Mouse (Mus musculus) megakaryocyte progenitor cell, adult 5-6 weeks (primary cell): ENCODE data around the gene Ankrd34a. TPM values are rescaled to one million over a fixed set of nuclear protein-coding genes. Genes with fewer than 3 reads are reported as not detected.

Source experiments
- ATAC-seq: replicated peaks from 2 replicates; pipeline ENCODE4 v1.8.0; 2016; ENCODE audit warnings: mild to moderate bottlenecking, moderate TSS enrichment, inconsistent platforms; ENCODE audit not compliant: poor library complexity
- total RNA-seq, 2 experiments: library from RNA; stranded (forward) in 1 of 2; stranded (reverse) in 1 of 2; fragments of 157-497, 149-512 nt in 1 of 2; fragments of 200-1000 nt in 1 of 2; gene quantifications; 2 replicates each; pipeline versions ENCODE4 v1.2.3 to v1.2.4; 2015 to 2017

Gene Ankrd34a
- total RNA-seq, 2 experiments from 2014 or later = not detected

DNA sequence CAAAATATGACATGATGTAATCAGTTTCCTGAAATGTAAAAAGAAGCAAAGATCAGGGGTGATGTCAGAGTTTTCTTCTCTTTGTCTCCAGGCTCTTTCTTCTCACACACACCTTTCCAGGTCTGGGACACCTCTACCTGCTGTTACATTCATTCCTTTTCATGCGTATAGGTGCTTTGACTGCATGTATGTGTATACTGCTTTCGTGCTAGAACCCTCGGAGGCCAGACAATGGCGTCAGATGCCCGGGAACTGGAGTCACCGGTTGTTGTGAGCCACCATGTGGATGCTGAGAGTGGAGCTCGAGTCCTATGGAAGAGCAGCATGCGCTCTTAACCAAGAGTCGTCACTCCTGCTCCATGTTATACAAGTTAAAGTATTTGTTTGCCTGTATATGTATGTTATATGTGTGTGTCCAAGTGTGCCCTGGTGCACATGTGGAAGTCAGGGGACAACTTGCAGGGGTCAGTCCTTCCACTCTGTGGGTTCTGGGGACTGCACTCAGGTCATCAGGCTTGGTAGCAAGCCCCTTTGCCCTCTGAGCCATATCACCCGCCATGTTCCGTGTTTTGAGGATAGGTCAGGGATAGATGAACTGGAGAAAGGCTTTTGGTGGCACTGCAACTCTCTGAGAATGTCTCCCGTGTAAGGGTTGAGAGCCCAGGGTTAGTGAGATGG lies 17.7 kb upstream of the Ankrd34a start:
- ATAC-seq = no peak

DNA sequence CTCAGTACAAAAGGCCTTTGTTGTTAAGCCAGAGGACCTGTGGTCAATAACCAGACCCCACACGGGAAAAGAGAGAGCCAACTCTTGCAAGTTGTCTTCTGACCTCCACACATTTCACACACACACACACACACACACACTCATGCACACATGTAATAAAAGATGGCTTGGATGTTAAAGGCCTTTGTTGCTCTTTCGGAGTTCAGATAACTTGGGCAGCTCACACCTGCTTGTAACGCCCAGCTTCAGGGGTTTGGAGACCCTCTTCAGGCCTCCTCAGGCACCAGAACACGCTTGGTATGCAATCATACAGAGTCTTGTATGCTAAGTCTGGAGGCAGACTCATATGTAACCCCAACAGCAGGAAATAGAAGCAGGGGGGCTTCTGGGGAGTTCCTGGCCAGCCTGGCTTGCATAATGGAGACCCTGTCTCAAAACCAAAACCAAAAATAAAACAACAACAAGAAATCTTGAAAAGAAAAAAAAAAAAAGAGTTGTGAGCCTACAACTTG lies 17.1 kb upstream of the Ankrd34a start:
- ATAC-seq = no peak

DNA sequence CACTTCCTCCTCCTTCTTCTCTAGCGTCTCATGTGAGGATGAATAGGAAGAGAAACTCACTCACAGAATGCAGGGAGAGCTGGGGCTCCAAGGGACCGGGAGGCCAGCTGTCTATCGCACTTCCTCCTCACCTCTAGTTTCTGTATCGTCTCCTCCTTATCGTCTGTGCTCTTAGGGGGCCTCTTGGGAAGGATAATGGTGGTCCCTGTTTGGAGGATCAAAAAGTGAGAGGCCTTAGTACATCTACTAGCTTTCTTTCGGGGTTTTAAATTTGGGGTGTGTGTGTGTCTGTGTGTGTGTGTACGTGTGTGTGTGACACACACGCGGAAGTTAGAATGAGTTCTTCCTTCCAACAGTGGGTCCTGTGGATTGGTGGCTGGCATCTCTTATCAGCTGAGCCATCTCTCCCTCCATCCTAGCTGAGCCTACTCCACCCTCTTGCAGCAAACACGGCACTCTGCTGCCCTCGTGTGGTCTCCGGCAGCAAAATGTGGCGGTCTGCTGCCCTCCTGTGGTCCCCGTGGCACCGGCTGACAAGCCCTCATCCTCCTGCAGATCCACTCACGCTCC lies 16.5 kb upstream of the Ankrd34a start:
- peak; percentile 86 for ATAC-seq

DNA sequence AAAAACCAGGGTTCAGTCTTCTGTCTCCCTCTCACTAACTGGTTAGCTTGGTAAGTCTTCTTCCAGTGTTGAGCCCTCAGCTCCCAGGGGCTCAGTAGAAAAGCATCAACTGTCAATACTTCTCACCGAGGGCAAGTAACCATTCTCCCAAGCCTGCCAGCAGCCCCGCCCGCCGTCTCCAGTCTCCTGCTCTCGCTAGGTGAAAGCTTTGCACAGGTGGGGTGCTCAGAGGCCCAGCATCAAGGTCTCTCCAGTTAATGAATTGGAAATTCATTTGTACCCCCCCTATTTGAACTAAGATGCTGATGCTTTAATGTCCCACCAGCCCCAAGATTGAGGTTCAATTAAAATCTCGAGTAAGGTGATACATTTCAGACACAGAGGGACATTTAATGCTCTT lies 15.3 kb upstream of the Ankrd34a start:
- ATAC-seq = no peak

DNA sequence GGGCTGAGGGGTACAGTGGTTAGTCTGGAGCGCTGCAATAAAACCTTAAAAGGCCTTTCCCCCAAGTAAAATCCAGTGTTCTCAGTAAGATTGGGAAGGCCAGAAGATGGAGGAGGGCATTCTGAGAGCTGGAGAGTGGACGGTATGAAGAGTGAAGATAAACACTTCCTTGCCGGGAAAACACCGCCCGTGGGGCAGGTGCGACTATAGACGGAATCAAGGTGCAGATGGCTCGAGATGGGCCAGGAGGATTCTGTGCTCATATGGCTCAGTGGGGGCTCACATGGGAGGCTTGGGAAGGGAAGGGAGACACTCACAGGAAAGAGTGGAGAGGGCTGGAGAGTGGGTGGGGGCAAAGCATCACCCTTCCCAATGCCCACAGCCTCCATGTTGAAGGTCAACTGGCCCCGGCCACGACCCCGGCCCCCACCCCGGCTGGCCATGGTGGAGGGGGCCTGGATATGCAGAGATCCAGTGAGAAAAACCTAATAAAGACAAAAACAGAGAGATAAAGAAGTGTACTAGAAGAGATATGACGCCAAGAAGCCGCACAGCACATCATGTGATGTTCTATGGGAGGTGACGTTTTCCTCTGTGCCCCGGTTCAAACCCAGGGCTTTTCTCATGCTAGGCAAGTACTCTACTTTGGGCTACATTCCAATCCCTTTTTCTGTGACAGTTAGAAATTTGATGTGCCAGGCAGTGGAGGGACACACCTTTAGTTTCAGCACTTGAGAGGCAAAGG lies 14.5 kb upstream of the Ankrd34a start:
- ATAC-seq = no peak

DNA sequence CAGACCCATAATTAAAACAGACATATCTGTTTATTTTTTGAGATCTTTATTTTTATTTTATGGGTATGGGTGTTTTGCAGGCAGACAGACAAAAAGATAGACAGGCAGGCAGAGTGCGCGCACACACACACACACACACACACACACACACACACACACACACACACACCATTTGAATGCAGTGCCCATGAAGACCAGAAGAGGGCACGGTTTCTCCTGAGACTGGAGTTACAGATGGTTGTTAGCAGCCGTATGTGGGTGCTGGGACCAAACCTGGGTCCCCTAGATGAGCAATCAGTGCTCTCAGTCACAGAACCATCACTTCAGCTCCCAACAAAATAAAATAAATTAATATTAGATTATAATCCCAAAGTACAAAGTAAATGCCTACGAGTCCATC lies 13.1 kb upstream of the Ankrd34a start:
- ATAC-seq = no peak

DNA sequence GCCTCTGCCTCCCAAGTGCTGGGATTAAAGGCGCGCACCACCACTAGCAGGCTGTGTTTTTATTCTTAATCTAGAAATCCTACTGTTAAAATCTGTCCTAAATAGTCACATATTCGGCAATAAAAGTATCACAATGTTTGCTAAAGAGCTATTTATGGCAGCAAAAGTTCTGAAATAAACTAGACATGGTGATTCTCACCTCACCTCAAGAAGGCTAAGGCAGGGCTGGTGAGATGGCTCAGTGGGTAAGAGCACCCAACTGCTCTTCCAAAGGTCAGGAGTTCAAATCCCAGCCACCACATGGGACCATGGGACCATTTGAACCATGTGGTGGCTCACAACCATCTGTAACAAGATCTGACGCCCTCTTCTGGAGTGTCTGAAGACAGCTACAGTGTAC lies 5.8 kb upstream of the Ankrd34a start:
- ATAC-seq = no peak

DNA sequence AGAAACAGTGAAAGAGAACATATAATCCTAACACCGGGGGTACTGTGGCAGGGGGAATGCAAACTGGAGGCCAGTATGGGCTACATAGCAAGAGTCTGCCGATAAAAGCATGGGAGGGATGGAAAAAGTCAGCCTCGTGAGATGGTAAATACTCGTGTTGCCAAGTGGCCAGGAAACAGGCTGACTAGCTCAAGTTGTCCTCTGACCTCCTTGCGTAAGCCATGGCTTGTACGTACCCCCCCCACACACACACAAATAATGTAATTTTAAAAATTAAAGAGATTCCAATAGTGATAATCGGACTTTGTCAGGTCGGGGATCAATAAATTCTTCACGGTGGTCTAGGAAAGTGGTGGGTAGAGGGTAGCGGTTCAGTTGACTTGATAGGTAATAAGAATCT lies 3.1 kb upstream of the Ankrd34a start:
- ATAC-seq = no peak

DNA sequence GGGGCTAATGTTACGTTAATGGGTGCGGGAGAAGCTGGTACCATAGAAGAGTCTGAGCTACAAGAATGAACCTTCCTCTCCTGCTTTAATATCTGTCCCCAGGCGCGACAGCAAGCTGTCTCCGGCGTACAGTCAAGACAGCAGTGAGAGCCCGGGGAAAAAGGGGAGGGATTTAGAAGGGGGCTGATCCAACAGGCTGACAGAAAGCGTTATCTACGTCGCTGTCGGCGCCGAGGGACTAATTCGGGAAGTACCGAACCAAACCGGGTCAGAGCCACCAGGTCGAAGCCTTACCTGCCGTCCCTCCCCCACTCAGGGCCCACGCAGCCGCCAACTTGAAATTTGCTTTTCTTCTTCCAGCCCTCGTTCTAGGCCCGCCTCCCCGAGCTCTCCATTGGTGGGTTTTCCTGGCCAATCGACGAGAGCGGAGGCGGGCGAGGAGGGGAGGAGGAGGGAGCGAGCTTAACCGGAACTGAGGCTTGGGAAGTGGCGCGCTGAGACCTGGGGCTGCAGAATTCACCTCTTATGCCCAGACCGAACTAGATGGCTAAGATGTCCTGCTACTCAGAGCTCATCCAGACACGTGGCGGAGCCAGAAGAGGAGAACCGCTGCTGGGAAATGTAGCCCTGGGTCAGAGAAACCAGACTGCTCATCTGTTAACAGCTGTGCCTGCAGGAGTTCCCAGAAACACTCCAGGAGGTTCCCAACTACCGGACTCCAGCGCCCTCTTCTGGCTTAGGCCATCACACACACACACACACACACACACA lies 2.5 kb upstream of the Ankrd34a start, which contains the start of gene Polr3gl:
TSS of gene Polr3gl (minus strand) at position 392 of the 771 bp plus-strand sequence.
- ATAC-seq = peak; percentile 92

DNA sequence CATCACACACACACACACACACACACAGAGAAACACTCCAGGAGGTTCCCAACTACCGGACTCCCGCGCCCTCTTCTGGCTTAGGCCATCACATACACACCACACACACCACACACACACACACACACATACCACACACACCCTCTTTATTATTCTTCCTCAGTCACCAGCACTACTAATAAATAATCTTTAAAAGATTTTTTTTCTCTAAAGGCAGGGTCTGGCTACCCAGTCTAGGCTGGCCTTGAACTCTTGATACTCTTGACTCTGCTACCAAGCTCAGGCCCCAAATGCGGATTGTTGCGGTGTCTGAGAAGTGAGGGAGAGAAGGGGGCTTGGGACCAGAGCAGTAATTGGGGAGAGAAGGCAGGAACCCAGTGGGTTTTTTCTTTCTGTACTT lies 1.6 kb upstream of the Ankrd34a start:
- no peak for ATAC-seq

DNA sequence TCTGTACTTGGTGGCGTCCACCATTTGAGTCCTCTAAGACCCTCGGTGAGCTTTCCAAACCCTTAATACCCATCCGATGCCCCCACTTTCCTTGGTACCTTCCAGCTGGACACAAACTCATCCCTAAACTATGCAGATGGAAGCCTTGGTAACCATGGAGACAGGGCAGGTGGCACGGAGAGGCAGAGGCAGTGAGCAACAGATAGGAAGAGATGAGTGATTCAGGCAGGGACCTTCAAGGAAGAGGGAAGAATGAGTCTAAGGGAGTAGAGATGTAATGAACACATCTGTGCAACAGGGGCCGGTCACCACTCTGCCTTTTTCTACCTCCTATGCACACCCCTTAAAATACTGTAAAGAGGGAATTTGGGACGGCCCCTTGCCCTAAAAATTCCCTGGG lies 775 bp upstream of the Ankrd34a start:
- ATAC-seq = no peak

DNA sequence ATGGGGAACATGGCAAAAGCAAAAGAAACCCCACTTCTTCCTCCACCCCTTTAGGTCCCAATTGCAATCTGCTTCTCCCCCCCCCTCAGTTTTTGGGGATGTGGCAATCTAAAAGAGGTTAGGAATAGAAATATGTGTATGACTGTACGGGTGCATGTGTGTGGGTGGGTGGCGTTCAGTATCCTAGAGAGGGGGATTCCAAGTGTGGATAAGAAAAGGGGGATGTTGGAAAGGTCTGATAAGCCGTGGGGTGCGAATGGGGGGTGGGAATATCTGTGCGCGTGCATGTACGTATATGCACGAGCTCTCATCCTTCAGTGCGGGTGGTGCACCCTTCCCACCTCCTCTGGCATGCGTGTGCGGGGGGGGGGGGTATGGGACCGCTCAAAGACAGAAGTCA lies 419 bp downstream of the Ankrd34a start:
- ATAC-seq = no peak

DNA sequence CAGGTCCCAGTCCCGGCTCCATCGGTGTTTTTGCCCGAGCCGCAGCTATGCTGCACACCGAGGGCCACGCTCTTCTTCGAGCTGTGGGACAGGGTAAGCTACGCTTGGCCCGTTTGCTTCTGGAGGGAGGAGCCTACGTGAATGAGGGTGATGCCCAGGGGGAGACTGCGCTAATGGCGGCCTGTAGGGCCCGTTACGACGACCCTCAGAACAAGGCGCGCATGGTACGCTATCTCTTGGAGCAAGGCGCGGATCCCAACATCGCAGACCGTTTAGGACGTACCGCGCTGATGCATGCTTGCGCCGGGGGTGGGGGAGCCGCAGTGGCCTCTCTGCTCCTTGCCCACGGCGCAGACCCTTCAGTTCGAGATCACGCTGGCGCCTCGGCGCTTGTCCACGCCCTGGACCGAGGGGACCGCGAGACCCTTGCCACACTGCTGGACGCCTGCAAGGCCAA lies 1.0 kb downstream of the Ankrd34a start:
- ATAC-seq = no peak

DNA sequence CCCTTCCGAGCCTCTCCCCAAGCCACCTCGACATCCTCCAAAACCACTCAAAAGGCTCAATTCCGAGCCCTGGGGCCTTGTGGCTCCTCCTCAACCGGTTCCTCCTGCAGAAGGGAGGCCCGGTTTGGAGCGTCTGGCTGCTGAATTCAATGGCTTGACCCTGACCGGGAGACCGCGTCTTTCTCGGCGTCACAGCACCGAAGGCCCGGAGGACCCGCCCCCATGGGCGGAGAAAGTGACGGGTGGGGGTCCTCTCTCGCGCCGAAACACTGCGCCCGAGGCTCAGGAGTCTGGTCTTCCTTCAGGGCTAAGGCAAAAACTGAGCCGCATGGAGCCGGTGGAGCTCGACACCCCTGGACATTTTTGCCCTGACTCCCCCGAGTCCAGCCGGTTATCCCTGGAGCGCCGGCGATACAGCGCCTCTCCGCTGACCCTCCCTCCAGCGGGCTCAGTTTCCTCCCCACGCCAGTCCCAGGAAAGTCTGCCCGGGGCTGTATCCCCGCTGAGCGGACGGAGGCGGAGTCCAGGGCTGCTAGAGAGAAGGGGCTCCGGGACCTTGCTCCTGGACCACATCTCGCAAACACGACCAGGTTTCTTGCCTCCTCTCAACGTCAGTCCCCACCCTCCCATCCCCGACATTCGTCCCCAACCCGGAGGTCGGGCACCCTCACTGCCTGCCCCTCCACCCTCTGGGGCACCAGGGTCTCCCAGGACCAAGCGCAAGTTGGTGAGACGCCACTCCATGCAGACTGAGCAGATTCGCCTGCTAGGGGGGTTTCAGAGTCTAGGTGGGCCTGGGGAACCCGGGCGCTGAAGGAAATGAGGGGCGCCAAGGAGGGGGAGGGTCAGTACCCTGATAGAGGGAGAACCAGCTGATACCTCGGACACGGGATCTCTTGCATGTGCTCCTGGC lies 2.0 kb downstream of the Ankrd34a start:
- ATAC-seq = no peak

DNA sequence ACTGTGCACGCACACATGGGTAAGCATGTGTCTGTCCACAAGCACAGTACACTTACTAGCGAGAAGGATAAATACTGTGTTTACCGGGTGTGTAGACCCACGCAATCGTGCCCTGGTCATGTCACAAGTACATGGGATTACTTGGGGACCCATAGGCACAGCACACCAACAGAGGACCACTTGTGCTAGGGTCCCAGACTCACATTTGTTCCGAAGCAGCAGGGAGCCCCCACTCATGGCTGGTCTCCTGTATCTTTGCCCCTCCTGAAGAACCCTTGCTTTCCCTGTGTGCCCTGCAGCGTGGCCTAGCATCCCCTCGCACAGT lies 2.6 kb downstream of the Ankrd34a start:
- ATAC-seq = no peak

DNA sequence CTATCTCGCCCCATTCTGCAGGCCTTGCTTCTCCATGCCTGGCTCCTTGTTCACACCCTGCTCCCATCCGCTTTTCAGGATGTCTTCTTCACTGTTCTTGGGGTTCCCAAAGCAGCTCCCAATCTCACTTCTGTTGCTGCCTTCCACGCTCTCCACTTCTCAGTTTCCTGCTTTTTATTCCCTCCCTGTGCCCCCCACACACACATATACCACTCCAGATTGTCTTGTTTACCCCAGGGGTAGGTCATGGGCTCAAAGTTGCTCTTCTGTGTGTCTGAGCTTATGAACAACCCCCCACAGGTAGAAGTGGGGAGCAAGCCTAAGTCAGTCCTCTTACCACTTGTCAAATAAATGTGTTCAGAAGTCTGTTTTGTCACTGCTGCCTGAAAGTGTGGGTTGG lies 3.0 kb downstream of the Ankrd34a start:
- ATAC-seq = no peak

DNA sequence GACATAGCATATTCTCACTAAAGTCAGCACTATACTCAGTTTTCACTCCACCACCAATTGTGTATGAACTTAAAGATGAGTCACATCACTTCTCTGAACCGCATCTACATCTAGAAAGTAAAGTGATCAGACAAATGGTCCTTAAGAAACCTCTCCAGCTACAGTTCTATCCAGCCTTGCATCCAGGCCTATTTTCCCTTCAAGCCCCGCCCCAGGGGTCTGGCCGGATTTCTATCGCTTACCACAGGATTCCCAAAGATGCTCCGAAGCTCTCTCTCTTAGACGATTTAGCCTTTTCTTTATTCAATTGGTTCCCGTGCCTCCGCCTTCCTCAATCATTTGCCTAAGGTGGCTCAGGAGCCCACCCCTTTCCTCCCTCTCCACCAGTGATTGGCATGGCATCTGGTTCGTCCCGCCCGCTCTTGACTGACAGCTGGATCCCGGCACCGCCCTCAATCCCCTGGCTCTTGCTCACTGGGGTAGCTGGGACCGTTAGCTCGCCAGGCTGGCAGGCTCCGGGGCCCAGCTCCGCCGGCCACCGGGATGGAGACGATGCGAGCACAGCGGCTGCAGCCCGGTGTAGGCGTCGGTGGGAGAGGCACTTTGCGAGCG lies 4.3 kb downstream of the Ankrd34a start, which contains the start of gene Lix1l:
TSS of gene Lix1l (plus strand) at position 511 of the 612 bp plus-strand sequence.
- peak; percentile 97 for ATAC-seq

DNA sequence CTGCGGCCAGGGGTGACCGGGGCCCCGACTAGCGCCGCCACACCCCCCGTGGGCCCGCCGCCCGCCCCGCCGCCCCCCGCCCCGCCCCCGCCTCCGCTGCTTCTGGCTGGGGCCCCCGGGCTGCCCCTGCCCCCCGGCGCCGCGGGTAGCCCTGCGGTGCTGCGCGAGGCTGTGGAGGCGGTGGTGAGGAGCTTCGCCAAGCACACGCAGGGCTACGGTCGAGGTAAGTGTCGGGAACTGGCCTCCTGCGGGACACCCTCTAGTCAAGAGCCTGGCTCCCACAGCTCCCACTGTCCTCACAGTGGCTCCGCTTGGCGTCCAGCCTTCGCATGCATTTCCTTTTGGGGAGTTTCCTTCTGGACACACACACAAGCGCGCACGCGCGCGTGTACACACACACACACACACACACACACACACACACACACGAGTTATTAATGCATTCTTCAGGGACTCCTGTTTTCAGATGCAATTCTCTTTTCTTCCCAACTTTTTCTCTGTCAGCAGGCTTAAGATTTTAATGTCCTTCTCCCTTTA lies 4.9 kb downstream of the Ankrd34a start:
- no peak for ATAC-seq

DNA sequence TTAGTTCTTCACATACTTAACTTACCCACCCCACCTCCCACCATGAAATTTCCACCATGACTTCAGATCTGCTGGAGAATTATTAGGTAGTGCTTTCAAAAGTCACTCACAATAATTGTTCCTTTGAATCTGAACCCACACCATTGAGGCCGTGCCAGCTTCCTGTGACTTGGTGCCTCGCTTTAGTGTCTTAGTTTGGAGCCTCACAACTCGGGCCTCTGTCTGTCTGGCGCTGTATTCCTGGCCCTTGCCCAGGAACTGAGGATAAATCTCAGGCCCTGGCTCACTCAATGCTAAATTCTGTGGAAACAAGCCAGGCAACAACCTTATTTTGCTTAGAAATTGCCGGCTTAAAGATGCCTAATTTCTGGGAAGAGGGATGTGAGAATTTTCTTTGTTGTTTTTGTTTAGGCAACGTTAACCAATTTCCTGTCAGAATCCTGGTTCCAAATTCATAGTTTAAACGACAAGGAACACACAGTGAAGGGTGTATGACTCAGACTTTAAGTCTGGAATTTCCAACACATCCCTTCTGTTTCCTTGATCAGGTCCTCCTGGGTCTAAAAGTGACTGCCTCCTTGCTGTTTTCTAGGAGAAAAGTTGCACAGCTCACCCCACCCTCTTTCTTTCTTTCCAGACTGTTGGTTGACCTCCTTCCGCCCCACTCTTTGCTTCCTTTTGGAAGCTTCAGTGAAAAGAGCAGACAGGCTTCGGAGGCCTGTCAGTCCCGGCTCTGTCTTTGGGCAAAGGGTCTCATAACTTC lies 5.7 kb downstream of the Ankrd34a start:
- no peak for ATAC-seq
